Mouse (Mus musculus) right cerebral cortex, adult 2 months (tissue): ENCODE data around the gene Msx1.

Experiments used
- DNase-seq, 2 experiments: peaks; one replicate each; pipeline ENCODE4 v3.0.0; 2021 to 2022; ENCODE audit warnings: low spot score in 2 of 2

Gene Msx1

DNA sequence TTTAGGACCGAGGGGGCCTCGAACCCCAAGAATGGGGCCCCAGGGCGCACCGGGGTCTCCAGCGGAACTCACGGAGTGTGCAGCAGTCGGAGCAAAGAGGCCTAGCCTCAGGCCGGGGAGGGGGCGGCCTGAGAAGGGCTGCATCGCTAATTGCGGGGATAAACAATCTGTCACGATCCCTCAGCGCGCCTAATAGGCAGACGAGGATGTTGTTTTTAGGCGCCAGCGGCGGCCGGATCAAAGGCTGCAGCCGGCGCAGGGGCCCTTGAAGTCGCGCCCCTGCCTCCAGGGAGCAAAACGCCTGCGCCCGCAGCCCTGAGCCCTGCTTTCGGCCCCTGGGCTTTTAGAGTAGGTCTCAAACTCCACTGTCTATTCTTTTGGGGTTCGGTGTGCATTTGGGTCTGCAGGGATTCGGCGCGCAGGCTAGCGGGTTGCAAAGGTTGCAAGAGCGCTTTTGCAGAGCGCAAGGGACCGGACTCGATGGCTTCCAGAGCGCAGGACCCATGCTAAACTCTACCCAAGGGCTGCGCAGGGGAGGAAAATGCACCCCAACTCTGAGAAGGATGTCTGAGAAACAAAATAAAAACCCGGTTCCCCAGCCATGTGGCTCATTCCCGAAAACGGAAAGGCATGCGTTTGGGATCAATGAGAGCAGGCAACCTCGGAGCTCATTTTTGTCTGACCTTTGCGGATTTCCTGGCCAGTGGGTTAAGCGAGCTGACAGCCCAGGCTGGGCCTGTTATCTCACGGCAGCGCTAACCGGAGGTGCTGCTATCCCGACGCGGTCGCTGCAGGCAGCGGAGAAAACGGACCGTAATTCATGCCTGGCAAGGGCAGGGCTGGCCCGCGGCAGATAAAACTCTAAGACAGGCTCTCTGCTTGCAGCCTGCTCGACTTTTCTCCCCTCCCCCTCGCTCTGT is 2.6 kb upstream of the Msx1 start:
- no peak for DNase-seq

DNA sequence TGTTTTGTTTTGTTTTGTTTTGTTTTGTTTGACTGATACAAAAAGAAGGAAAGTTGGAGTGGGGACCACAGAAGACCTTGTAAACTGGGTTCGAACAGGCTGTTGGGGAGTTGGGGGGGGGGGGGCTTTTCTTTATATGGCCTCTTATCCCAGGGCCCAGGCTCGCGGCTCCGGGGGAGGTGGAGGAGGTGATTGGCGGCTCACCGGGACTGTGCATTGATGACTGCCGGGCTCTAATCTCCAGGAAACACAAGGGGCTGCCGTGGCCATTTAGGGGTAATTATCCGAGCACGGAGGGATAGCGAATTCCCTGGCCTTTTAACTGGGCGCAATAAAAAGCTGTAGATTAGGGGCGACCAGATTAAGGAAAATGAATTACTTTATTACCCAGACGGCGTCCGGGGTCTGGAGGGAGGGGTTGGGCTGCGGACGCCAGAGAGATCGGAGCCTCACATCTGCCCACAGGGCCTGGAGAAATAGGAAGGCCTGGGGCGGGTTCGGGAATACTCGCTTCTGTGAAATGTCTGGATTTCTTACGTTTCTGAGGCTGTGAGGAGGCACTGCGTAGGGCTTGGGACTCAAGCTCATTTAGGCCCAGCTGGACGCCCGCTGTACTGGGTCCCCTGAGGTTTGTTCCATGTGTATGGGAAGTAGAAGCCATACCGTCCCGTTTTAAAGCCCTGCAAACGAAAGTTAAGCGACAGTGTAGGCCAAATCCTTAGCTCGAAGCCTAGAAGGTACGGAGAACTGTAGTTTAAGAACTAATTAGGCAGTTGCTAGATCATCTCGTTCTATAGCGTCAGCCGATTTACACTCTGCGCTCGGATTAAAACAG is 1.4 kb upstream of the Msx1 start:
- no peak for DNase-seq

DNA sequence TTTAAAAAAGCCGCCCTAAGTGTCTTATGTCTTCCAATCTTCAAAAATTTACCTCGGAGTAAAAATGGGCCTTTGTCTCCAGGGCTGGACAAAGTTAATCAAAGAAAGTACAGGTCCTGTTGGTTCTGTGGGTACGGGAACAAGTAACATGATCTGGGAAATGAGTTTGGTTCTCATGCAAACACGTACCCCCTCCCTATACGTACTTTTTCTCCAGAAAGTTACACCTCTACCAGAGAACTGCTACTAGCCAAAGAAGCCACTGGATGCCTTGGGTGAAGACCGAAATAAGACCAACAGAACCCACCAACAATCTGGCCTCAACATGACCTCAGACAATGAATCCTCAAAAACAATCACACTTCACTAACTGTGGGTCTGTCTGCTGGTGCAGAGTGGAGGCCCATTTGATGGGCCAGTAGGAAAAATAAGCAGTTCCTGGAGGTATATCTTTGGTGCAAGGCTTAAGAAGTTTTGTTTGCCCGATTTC is 773 bp upstream of the Msx1 start:
- DNase-seq, result no peak

DNA sequence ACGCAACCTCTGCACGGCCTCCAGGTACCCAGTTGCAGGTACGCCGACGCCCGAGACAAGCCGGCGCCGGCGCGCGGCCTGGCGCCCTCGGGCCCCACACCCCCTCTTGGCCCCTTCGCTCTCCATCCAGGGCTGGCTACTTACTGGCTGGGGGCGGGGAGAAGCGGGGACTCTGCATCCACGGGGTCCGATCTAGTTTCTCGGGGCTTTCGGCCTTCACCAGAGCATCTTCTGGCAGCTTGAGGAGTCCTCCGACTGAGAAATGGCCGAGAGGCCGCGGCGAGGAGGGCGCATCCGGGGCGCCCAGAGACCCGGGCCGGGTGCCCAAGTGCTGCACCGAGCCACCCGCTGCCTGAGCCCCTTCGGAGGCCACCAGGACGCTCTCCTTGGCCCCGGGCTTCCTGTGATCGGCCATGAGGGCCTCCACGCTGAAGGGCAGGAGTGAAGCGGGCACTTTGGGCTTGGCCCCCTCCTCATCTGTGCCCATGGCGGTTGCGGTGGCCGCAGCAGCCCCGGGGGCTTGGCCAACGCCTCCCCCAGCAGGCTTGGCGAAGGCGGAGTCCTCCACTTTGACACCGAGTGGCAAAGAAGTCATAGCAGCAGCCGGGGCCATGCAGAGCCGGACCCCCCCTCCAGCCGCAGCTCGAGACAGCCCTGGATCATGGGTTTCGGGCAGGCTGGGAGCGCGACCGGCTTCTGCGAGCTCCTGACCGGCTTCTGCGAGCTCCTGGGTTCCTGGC is 492 bp downstream of the Msx1 start:
- no peak for DNase-seq

DNA sequence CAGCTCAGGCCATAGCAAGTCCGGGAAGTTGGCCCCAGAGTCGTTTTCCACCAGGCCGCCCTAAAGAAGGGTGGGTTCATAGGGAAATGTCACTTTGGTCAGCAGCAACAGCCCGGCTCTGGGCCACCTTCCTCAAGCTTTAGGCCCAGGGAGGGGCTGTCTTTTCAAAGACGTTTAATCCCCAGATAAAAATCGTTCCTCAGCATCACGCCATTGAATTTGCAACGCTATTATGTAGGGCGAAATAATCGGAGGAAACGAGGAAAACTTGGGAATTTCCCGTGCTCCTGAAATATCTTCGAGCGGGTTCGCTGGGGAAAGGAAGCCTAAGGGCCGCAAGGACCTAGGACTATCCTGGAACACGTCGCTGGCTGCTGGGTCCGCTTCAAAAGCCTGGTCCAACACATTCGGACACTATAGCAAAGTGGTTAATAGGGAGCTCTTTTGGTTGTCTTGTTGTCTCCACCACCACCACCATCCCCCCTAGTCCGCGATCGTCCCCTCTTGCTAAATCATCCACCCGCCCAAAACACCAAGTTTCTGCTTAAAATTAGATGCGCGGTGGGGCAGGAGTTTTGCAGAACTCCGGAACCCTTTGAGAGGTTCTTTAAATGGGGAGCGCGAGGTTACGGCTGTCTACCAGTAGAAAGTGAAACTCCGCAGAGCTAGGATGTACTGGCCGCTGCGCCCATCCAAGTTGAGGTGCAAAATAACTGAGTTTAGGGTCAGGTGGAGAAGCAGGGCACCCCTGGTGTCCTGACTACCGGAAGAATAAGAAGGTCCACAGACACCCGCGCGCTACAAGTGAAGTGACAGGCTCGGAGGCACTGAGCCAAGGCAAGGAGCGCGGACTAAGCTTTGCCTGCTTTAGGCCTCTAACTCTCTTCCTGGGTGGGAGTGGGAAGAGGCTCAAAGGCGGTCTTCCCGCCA is 1.3 kb downstream of the Msx1 start:
- DNase-seq, result no peak

DNA sequence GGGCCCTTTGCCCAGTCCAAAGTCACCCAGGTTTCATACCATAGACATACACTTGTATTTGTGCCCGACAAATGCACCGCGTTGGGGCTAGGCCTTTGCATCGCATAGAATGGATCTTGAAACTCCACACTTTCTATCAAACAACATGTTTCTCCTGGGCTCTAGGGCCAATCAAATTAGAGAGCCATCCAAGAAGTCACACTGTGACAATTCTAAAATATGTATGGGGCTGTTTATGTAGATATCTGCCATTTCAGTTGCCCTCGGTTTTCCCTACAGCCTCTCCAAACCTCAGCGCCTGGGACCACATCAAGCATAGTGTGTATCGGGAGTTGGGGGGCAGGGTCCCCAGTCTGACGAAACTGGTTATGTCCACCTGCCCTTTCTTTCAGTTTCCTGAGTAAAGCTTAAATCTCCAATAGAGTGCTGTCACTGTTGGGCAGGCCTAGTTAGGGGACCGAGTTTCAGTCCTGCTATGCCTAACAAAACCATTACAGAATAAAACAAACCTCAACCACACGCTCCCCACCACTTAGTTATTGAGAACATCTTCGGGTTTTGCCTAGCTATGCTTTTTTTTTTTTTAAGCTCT is 2.2 kb downstream of the Msx1 start:
- DNase-seq, result no peak

DNA sequence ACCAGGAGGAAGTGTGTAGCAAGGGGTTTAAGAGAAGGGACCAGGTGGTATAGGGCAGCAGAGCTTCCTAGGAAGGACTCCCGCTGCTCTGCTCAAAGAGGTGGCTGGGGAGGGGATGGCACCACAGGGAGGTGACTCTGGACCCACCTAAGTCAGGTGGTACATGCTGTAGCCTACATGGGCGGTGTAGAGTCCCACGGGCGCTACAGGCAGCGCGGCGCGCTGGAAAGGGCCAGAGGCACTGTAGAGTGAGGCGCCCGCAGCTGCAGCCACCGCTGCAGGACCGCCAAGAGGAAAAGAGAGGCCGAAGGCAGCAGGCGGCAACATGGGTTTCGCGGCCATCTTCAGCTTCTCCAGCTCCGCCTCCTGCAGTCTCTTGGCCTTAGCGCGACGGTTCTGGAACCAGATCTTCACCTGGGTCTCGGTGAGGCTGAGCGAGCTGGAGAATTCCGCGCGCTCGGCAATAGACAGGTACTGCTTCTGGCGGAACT is 3.2 kb downstream of the Msx1 start:
- no peak for DNase-seq

DNA sequence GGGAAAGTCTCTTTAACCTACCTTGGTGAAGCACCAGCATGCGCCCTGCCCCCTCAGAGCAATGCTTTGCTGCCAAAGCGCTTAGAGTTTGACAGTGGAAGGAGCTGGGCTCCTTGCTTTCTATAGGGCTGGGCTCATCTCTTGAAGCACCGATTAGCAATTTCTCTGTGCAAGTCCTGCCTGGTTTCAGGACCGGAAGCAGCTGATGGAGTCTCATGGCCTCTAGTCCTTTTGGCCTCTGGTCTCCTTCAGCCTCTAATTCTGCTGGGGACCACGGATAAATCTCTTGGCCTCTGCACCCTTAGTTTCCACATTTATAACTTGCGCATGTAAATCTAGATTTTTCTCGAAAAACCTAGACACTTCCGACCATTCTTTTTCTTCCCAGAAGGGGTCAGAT is 3.7 kb downstream of the Msx1 start:
- no peak for DNase-seq

DNA sequence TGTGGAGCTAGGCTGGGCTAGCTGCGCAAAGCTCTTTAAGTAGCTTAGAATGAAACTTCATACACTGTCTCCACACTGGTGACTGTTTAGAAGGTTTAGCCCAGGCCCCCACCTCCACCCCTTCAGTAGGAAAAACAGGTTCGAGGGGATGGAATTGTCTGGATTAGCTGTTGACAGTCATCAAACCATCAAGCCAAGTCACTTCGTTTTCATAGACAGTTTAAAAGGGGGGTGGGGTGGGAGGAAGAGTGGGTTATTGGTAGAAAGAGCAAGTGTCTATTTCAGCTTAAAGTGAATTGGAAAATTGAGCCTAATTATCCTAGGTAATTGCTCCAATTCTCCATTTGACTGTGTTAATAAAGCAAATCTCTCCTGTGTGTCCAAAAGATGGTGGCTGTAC is 4.4 kb downstream of the Msx1 start:
- no peak for DNase-seq

DNA sequence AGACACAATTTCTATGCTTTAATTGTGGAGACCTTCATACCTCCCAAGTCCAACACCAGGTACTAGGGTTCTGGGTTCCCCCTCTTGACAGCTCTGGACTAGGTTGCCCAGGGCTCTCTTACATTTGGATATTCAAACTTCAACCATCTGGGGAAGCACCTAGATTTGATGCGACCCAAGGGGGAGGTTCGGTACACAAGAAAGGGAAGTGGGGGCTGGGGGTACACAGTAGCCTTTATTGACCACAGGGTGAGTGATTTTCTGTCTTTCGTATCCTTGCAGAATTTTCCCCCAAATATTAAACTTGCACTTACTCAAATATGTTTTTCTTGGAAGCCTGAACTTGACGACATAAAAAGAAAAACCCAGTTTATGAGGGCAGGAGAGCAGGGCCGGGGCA is 4.8 kb downstream of the Msx1 start:
- DNase-seq, result no peak

DNA sequence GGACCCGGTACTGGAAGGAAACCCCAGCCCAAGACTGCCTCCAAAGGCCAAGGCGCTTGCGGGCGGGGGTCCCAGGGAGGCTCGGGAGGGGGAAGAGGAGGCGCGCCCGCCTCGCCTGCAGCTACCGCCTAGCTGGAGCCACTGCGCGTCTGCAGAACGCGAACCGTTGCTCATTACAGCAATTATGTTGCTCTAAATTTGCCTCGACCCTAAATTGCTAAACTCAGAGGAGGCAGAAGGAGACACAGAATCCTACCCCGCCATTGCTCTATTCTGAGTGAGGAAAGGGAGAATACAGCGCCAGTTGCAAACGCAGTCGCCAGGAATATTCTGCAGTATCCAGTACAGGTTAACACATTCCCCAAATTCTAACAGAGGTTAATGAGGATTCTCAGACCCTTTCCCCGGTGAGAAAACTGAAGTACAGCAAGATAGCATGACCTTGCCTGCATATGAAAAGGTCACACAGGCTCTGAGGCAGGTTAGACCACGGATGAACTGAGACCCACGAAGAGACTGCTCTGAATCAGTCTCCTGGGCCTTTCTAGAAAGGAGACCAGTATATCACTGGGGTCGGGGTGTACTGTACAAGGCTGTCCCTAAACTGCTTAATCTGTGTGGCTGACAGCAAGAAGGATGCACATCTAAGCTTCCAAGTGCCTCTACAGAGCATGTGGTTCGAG is 5.7 kb downstream of the Msx1 start:
- DNase-seq, result no peak

DNA sequence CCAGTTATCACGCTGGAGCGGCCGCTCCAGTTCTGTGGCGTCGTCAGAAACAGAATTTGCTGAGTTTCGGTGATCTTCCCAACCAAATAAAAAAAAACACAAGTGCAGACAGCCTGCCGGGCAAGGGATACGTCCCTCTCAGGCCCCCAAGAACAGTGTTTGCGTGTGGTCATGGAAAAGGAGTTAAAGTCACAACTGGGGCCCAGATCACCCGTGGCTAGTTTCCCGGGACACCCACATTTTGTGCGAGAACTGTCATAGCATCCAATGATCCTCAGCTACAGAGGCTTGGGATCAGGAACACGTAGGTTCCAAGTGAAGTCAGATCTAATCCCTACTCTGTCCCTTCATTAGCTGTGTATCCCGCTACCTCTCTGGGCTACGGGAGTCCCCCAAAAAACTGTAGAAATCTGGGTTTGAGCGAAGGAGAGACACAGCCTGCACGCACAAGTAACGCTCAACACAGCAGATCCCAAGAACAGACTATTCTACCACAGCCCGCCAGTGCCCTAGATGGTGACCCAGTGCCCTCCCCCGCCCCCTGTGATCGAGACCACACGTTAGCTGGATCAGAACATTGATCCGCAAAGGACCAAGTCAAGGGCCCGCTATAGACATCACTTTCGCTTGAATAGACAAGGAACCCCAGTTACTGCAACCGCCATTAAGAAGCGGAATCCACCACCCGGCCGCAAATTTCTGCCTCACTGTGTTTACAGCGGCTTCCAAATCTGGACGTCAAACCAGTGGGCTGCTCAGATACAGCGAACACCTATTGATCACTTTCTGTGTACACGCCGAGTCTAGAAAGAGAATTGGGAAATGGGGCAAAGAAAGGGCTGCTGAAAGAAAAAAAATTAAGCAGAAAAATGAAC is 6.5 kb downstream of the Msx1 start:
- DNase-seq, result no peak

DNA sequence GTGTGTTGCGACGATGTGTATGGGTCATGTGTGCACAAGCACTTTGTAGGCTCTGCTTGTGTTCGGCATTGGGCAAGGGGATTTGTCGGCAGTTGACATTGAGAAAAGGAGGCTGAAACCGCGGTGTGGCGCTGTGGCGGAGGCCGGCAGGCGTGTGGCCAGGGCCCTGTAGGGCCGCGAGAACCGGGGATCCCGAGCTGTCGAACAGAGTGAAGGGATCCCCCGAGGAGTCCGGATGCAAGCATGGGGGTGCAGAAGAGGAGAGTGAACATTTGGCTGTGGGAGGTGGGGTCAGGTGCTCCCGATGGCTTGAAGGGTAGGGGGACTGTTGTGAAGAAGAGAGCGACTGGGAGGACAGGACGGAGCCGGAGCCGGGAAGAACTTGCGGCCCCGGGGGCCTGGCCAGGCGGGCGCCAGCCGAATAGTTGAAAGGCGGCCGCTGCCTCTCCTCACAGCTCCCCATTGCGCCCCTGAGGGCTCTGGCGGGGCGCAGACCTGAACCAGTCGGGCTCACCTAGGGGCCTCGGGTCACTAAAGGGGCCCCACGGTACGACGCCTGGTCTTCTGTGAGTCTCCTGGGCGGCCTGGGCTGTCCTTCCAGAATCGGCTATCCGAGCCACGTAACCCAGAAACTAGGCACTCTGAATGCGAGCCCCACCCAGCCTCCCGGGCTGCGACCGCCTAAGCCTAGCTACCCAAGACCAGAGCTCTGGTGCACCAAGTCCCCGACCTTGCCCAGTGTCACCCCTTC is 7.3 kb downstream of the Msx1 start:
- no peak for DNase-seq

DNA sequence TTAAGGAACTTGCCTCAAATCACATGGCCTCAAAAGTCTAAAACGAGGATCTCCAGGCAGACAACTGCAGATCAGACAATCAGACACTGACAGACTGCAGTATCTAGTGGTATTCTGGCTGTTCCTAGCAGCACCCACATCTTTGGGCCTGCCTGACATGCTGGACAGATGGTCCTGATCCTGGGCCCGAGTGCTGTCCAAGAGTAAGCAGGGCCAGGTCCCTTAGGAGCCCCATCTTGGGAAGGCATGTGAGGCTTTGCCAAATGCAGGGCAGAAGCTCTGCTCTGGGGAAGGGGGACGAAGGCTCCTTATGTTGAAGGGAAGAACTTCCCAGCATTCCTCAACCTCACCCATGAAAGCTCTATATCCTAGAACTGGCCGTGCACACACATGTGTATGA is 8.5 kb downstream of the Msx1 start:
- DNase-seq, result no peak

DNA sequence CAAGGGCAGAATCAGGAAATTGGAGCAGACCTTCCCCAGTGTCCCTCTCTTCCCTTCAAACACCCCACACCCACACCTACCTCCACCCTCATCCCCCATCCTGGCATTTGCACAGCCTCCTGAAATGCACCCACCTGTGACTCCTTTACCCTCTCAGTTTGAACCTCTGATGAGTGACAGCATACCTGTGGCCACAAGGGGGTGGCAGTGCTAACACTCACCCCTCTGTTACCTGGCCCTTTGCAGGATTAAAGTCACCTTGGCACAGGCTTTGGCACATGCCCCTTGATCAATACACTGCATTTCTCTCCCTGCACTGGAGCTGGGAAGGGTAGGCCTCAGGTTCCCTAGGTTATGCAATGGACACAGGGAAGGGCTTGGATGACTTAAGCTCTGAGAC is 10.2 kb downstream of the Msx1 start:
- DNase-seq, result no peak

DNA sequence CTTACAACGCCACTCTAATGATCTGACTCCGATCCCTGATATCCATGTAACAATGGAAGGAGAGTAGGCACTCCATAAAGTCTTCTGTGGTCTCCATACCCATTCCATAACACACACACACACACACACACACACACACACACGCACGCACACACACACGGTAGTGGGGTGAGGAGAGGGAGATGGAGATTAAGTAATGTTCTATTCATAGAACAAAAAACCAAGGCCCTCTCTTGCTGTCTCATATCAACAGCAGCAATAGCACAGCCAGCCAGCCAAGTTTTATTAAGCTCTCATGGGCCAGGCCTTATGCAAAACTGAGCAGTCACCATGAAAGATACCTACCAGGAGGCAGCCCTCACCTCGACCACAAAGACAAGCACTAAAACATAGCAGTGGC is 19.1 kb downstream of the Msx1 start:
- no peak for DNase-seq

DNA sequence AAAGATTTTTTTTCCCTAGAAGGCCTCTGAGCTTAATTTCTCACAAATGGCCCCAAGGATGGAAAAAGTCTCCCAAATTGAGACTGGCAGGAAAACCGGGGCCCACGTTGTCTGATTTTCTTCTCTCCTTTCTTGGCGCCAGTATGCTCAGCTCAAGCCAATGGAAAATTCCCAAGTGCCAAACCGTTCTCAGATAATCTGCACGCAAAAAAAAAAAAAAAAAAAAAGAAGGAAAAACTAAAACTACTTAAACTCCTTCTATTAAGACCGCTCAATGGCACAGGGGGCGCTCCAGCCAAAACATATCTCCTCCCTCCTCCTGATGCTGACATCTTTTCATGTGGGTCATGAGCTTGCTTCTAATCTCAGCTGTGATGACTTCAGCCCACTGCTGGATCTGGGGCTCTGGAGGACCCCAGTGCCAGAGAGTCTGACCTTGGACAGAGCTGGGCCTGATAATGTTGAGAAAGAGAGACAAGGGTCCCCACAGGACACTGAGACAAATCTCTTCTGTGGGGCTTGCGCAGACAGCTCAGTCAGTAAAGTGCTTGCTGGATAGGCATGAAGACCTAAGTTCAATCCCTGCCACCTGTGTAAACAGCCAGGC is 19.8 kb downstream of the Msx1 start:
- no peak for DNase-seq

DNA sequence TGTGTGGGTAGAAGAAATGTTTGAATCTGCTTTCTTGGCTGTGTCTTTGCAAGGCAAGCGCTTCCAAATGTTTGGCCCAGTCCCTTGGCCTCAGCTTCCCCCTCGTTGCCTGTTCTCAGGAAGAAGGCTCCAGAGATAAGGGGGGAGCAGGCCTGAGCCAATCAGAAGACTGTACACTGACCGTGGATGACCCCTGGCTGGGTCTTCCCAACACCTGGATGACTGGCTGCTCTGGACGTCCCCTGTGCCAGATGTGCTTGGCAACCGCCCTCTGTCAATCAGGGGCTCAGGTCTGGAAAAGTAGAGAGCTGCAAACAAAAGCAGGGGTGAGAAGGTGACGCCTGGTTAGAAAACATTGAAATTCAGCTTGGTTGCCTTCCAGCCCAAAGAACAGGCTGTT is 27.1 kb downstream of the Msx1 start:
- no peak for DNase-seq
